Mouse (Mus musculus): Measurements from ENCODE around the gene Rtp3. TPM values are rescaled to one million over a fixed set of nuclear protein-coding genes. Genes with fewer than 3 reads are reported as not detected.

Rtp3 gene
- polyA plus RNA-seq, 1 experiment from 2014 or later = not detected

- 80% methylated on average over 3 of the region's 3 CpGs for WGBS (ENCODE audit: missing documents)
- H3K36me3 ChIP-seq (ENCODE audit: inconsistent target) = no peaks in the 10 kb centered on the region
- H3K4me3 ChIP-seq (ENCODE audit: inconsistent target) = no peak overlapping the region
- no peaks in the 10 kb centered on the region for H3K79me2 ChIP-seq (ENCODE audit: inconsistent target)
- no peak overlapping the region for H3K27ac ChIP-seq
Observed at GRCm38 (mm10) chr9:110993281-110993709, 2.9 kb upstream of the Rtp3 start.

- 96% methylated on average over 2 of the region's 2 CpGs for WGBS (ENCODE audit: missing documents)
- H3K79me2 ChIP-seq (ENCODE audit: inconsistent target) = no peaks in the 10 kb centered on the region
- no peaks in the 10 kb centered on the region for H3K36me3 ChIP-seq (ENCODE audit: inconsistent target)
- H3K27ac ChIP-seq = no peak overlapping the region
- no peak overlapping the region for H3K4me3 ChIP-seq (ENCODE audit: inconsistent target)
Observed at GRCm38 (mm10) chr9:110989543-110989942, 840 bp downstream of the Rtp3 start.

- Histone ChIP-seq H3K36me3 (ENCODE audit: inconsistent target) (no peaks in the 10 kb centered on the region), H3K27ac (no peak overlapping the region), H3K4me3 (ENCODE audit: inconsistent target) (no peak overlapping the region), H3K79me2 (ENCODE audit: inconsistent target) (no peaks in the 10 kb centered on the region)
- 82% methylated on average over 4 of the region's 4 CpGs for WGBS (ENCODE audit: missing documents)
Observed at GRCm38 (mm10) chr9:110989141-110989540, 1.2 kb downstream of the Rtp3 start.

- no peak overlapping the region for H3K27ac ChIP-seq
- no peak overlapping the region for H3K4me3 ChIP-seq (ENCODE audit: inconsistent target)
- H3K79me2 ChIP-seq (ENCODE audit: inconsistent target) = no peaks in the 10 kb centered on the region
- no peaks in the 10 kb centered on the region for H3K36me3 ChIP-seq (ENCODE audit: inconsistent target)
- WGBS (ENCODE audit: missing documents) = 78% methylated on average over 3 of the region's 3 CpGs
Observed at GRCm38 (mm10) chr9:110988078-110988477, 2.3 kb downstream of the Rtp3 start.

GRCm38 (mm10) chr9:110987331-110987730, 3.1 kb downstream of the Rtp3 start:
- no peak overlapping the region for H3K27ac ChIP-seq
- H3K79me2 ChIP-seq (ENCODE audit: inconsistent target) = no peaks in the 10 kb centered on the region
- H3K4me3 ChIP-seq (ENCODE audit: inconsistent target) = no peak overlapping the region
- 88% methylated on average over 4 of the region's 4 CpGs for WGBS (ENCODE audit: missing documents)
- no peaks in the 10 kb centered on the region for H3K36me3 ChIP-seq (ENCODE audit: inconsistent target)

- H3K27ac ChIP-seq = no peak overlapping the region
- WGBS (ENCODE audit: missing documents) = 89% methylated on average over 8 of the region's 8 CpGs
Observed at GRCm38 (mm10) chr9:110985951-110986350, 4.4 kb downstream of the Rtp3 start.

GRCm38 (mm10) chr9:110985541-110985940, 4.8 kb downstream of the Rtp3 start:
- WGBS (ENCODE audit: missing documents) = 95% methylated on average over 5 of the region's 5 CpGs
- Histone ChIP-seq H3K4me3 (ENCODE audit: inconsistent target) (no peak overlapping the region), H3K27ac (no peak overlapping the region), H3K79me2 (ENCODE audit: inconsistent target) (no peaks in the 10 kb centered on the region), H3K36me3 (ENCODE audit: inconsistent target) (no peaks in the 10 kb centered on the region)

More at GRCm38 (mm10) chr9:110985951-110986350, 4.4 kb downstream of the Rtp3 start:
- no peak overlapping the region for H3K4me3 ChIP-seq (ENCODE audit: inconsistent target)
- H3K79me2 ChIP-seq (ENCODE audit: inconsistent target) = no peaks in the 10 kb centered on the region
- no peaks in the 10 kb centered on the region for H3K36me3 ChIP-seq (ENCODE audit: inconsistent target)

GRCm38 (mm10) chr9:110984096-110984495, 6.3 kb downstream of the Rtp3 start:
- H3K36me3 ChIP-seq (ENCODE audit: inconsistent target) = no peaks in the 10 kb centered on the region
- WGBS (ENCODE audit: missing documents) = 94% methylated on average over 9 of the region's 9 CpGs
- no peak overlapping the region for H3K27ac ChIP-seq
- H3K79me2 ChIP-seq (ENCODE audit: inconsistent target) = no peaks in the 10 kb centered on the region
- no peak overlapping the region for H3K4me3 ChIP-seq (ENCODE audit: inconsistent target)

- Histone ChIP-seq H3K79me2 (ENCODE audit: inconsistent target) (no peaks in the 10 kb centered on the region), H3K4me3 (ENCODE audit: inconsistent target) (no peak overlapping the region), H3K36me3 (ENCODE audit: inconsistent target) (no peaks in the 10 kb centered on the region), H3K27ac (no peak overlapping the region)
- 69% methylated on average over 4 of the region's 4 CpGs for WGBS (ENCODE audit: missing documents)
Observed at GRCm38 (mm10) chr9:110982351-110982750, 8.0 kb downstream of the Rtp3 start.

- Histone ChIP-seq H3K36me3 (ENCODE audit: inconsistent target) (no peaks in the 10 kb centered on the region), H3K4me3 (ENCODE audit: inconsistent target) (no peak overlapping the region), H3K79me2 (ENCODE audit: inconsistent target) (no peaks in the 10 kb centered on the region), H3K27ac (no peak overlapping the region)
- WGBS (ENCODE audit: missing documents) = 96% methylated on average over 9 of the region's 11 CpGs
Observed at GRCm38 (mm10) chr9:110979411-110979810, 11.0 kb downstream of the Rtp3 start.

- Histone ChIP-seq H3K27ac (no peak overlapping the region), H3K36me3 (ENCODE audit: inconsistent target) (no peaks in the 10 kb centered on the region), H3K79me2 (ENCODE audit: inconsistent target) (no peaks in the 10 kb centered on the region), H3K4me3 (ENCODE audit: inconsistent target) (no peak overlapping the region)
- WGBS (ENCODE audit: missing documents) = 83% methylated on average over 2 of the region's 2 CpGs
Observed at GRCm38 (mm10) chr9:110965910-110966231, 24.5 kb downstream of the Rtp3 start.

GRCm38 (mm10) chr9:110965062-110965909, 25.1 kb downstream of the Rtp3 start:
- no peak overlapping the region for H3K27ac ChIP-seq
- no peaks in the 10 kb centered on the region for H3K36me3 ChIP-seq (ENCODE audit: inconsistent target)
- WGBS (ENCODE audit: missing documents) = 89% methylated on average over 22 of the region's 22 CpGs
- no peaks in the 10 kb centered on the region for H3K79me2 ChIP-seq (ENCODE audit: inconsistent target)
- H3K4me3 ChIP-seq (ENCODE audit: inconsistent target) = no peak overlapping the region

- H3K27ac ChIP-seq = no peak overlapping the region
- no peak overlapping the region for H3K4me3 ChIP-seq (ENCODE audit: inconsistent target)
- 89% methylated on average over 8 of the region's 8 CpGs for WGBS (ENCODE audit: missing documents)
- no peaks in the 10 kb centered on the region for H3K79me2 ChIP-seq (ENCODE audit: inconsistent target)
- no peaks in the 10 kb centered on the region for H3K36me3 ChIP-seq (ENCODE audit: inconsistent target)
Observed at GRCm38 (mm10) chr9:110963566-110964115, 26.7 kb downstream of the Rtp3 start.

GRCm38 (mm10) chr9:110961386-110961785, 29.0 kb downstream of the Rtp3 start:
- 100% methylated on average over 3 of the region's 8 CpGs for WGBS (ENCODE audit: missing documents)
- no peak overlapping the region for H3K4me3 ChIP-seq (ENCODE audit: inconsistent target)
- no peaks in the 10 kb centered on the region for H3K79me2 ChIP-seq (ENCODE audit: inconsistent target)
- H3K36me3 ChIP-seq (ENCODE audit: inconsistent target) = no peaks in the 10 kb centered on the region
- H3K27ac ChIP-seq = no peak overlapping the region
